Mouse (Mus musculus) MEL (cell line): ENCODE data around the gene Ccn1.

Experiments
- BHLHE40 ChIP-seq: IDR thresholded peaks from 2 replicates; pipeline ENCODE4 v1.6.1; 2012; ENCODE audit warnings: low read depth, mild to moderate bottlenecking, inconsistent platforms, low read length, improper control_type of control experiment, borderline replicate concordance
- CTCF ChIP-seq, 3 experiments: IDR thresholded peaks in 2 of 3; conservative IDR thresholded peaks in 1 of 3; 2 replicates each; pipeline ENCODE4 v1.5.1; 2011 to 2012; ENCODE audit warnings: low read length in 3 of 3, low read depth in 2 of 3, mild to moderate bottlenecking in 2 of 3, improper control_type of control experiment in 1 of 3, inconsistent platforms in 1 of 3, mixed read lengths in 1 of 3, moderate library complexity in 1 of 3; ENCODE audit not compliant: control insufficient read depth in 1 of 3, insufficient read depth in 1 of 3, poor library complexity in 1 of 3, severe bottlenecking in 1 of 3
- E2F4 ChIP-seq: IDR thresholded peaks from 2 replicates; pipeline ENCODE4 v1.6.1; 2011; ENCODE audit warnings: low read depth, low read length, improper control_type of control experiment, borderline replicate concordance
- GABPA ChIP-seq: IDR thresholded peaks from 2 replicates; pipeline ENCODE4 v1.6.1; 2012; ENCODE audit warnings: low read depth, mild to moderate bottlenecking, inconsistent platforms, low read length, improper control_type of control experiment, moderate library complexity
- MAFK ChIP-seq: IDR thresholded peaks from 2 replicates; pipeline ENCODE4 v1.6.1; 2011; ENCODE audit warnings: low read depth, mild to moderate bottlenecking, low read length, improper control_type of control experiment, borderline replicate concordance
- NRF1 ChIP-seq: IDR thresholded peaks from 2 replicates; pipeline ENCODE4 v1.6.1; 2014; ENCODE audit warnings: low read depth, mild to moderate bottlenecking, inconsistent platforms, low read length, improper control_type of control experiment, moderate library complexity; ENCODE audit not compliant: poor library complexity, insufficient read depth, severe bottlenecking
- POLR2A ChIP-seq, 2 experiments: IDR thresholded peaks; 2 replicates each; pipeline ENCODE4 v1.6.1; 2011 to 2012; ENCODE audit warnings: low read length in 2 of 2, mild to moderate bottlenecking in 2 of 2, control low read depth in 1 of 2, improper control_type of control experiment in 1 of 2, low read depth in 1 of 2, moderate library complexity in 1 of 2; ENCODE audit not compliant: control insufficient read depth in 1 of 2, insufficient read depth in 1 of 2, poor library complexity in 1 of 2
- USF2 ChIP-seq, 2 experiments: IDR thresholded peaks; 2 replicates each; pipeline ENCODE4 v1.6.1; 2011 to 2012; ENCODE audit warnings: improper control_type of control experiment in 2 of 2, low read length in 2 of 2, borderline replicate concordance in 1 of 2, inconsistent platforms in 1 of 2, low read depth in 1 of 2, mild to moderate bottlenecking in 1 of 2; ENCODE audit not compliant: insufficient read depth in 1 of 2

DNA sequence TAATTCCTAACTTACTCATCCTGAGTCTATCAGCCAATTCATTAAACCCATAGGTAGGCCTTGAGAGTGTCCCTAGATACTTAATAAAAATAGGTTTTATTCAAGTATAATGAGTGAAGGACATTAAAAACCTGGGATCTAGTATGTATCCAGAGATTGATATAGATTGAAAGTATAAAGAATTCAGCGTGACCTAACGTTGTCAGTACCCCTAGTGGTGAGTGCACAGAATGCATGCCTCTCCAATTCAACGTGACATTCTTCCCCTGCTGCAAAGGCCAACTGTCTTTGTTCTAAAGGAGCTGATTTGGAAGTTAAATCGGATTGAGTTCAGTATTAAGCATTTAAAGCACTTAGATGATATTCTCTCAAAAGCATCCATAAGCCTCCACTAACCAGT, 37.1 kb downstream of the Ccn1 start:
- TF ChIP-seq POLR2A (IDR thresholded peaks at IDR 0.05; ENCODE audit: control insufficient read depth in 1 of 2, insufficient read depth in 1 of 2, low read depth in 1 of 2, low read length in 2 of 2, poor library complexity in 1 of 2): no peak
- peak; percentile 48 to 81 (median 62) for TF ChIP-seq CTCF (IDR thresholded peaks at IDR 0.05 in 2 of 3, conservative IDR thresholded peaks at IDR 0.05 in 1 of 3; ENCODE audit: control insufficient read depth in 1 of 3, insufficient read depth in 1 of 3, low read depth in 2 of 3, low read length in 3 of 3, poor library complexity in 1 of 3, severe bottlenecking in 1 of 3)
- no peak for TF ChIP-seq GABPA
- TF ChIP-seq USF2 (IDR thresholded peaks at IDR 0.05; ENCODE audit: borderline replicate concordance in 1 of 2, insufficient read depth in 1 of 2, low read depth in 1 of 2, low read length in 2 of 2): no peak
- TF ChIP-seq MAFK: no peak
- no peak for TF ChIP-seq BHLHE40
- TF ChIP-seq E2F4: no peak
- TF ChIP-seq NRF1: no peak
